Mouse (Mus musculus) midbrain, postnatal 0 days (tissue): Measurements from ENCODE around the gene Fbxl8. TPM values are rescaled to one million over a fixed set of nuclear protein-coding genes. Genes with fewer than 3 reads are reported as not detected.
A peak's percentile ranks its signal among the peaks of the same experiment; 100 is the strongest.

Source experiments
- ATAC-seq: fragments of 200-750 bp; cut with Nextera tagmentation; 2 replicates; pipeline ENCODE4 v1.8.0; 2017; ENCODE audit warnings: moderate number of reproducible peaks, mild to moderate bottlenecking, moderate TSS enrichment, moderate library complexity; ENCODE audit not compliant: low FRiP score
- DNase-seq: peaks from one replicate; pipeline ENCODE4 v3.0.0-alpha.2; 2015; ENCODE audit warnings: low spot score
- H3K27ac ChIP-seq: fragments of 300-500 bp; sonication (generic); 2 replicates; pipeline ENCODE4 v1.5.1; 2014; ENCODE audit warnings: low read depth, mild to moderate bottlenecking, low read length, mixed read lengths
- H3K27me3 ChIP-seq: fragments of 300-500 bp; sonication (generic); 2 replicates; pipeline ENCODE4 v1.6.1; 2014; ENCODE audit warnings: low read length, control low read depth, mixed read lengths; ENCODE audit not compliant: insufficient read depth
- H3K36me3 ChIP-seq: fragments of 300-500 bp; sonication (generic); 2 replicates; pipeline ENCODE4 v1.6.1; 2014; ENCODE audit warnings: low read length, control low read depth, mixed read lengths; ENCODE audit not compliant: insufficient read depth
- H3K4me1 ChIP-seq: fragments of 300-500 bp; sonication (generic); 2 replicates; pipeline ENCODE4 v1.6.1; 2014; ENCODE audit warnings: mild to moderate bottlenecking, control low read depth, antibody characterized with exemption, low read length, mixed read lengths; ENCODE audit not compliant: insufficient read depth
- H3K4me2 ChIP-seq: fragments of 300-500 bp; sonication (generic); 2 replicates; pipeline ENCODE4 v1.6.1; 2014; ENCODE audit warnings: low read depth, mild to moderate bottlenecking, low read length, mixed read lengths; ENCODE audit not compliant: poor library complexity, severe bottlenecking
- H3K4me3 ChIP-seq: fragments of 300-500 bp; sonication (generic); 2 replicates; pipeline ENCODE4 v1.5.1; 2014; ENCODE audit warnings: low read depth, mild to moderate bottlenecking, low read length, moderate library complexity
- H3K9ac ChIP-seq: fragments of 300-500 bp; sonication (generic); replicated peaks from 2 replicates; pipeline ENCODE4 v1.6.1; 2014; ENCODE audit warnings: mild to moderate bottlenecking, low read length, moderate library complexity, mixed read lengths; ENCODE audit not compliant: poor library complexity, severe bottlenecking
- H3K9me3 ChIP-seq: fragments of 300-500 bp; sonication (generic); 2 replicates; pipeline ENCODE4 v1.6.1; 2016; ENCODE audit warnings: low read length, control low read depth
- CTCF ChIP-seq: IDR thresholded peaks from 2 replicates; pipeline ENCODE4 v1.5.1; 2016; ENCODE audit warnings: antibody characterized with exemption, mild to moderate bottlenecking
- WGBS: fragments of 180-500 bp; shearing (Covaris S2); extraction: QIAGEN DNeasy Blood & Tissue Kit; methylation state at CpG from one replicate; pipeline ENCODE4 v1.1.7; 2014; 5-methylcytosine and 5-hydroxymethylcytosine counted together
- polyA plus RNA-seq: library from polyadenylated mRNA; unstranded; fragments of >200 nt; fragmentation: Nextera tagmentation; extraction: Ambion mirVana; gene quantifications from 2 replicates; pipeline ENCODE4 v1.2.1, GENCODE M21; 2015
- total RNA-seq: library from RNA; depleted of rRNA; stranded (reverse); fragments of >200 nt; gene quantifications from 2 replicates; pipeline ENCODE4 v1.2.3, GENCODE M21; 2014

Fbxl8 gene
- total and polyA plus RNA-seq, 2 experiments from 2014 or later: 0.77 to 0.83 TPM

DNA sequence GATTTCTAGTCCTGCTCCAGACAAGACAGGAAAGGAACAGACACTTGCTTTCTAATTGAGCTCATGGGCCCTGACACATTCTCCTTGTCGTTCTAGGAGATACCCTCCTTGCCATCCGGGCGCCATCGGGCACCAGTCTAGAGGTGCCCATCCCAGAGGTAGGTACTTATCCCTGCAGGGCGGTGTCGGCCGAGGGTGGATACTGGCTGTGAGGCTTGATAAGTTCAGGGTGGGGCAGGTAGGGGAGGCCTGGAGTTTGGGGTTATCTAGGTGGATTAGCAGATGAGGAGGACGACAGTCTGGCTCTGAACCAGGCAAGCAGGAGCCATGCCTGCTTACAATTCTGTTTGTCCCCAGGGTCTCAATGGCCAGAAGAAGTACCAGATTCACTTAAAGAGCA lies 35.5 kb downstream of the Fbxl8 start:
- H3K4me2 ChIP-seq: no peak overlapping the region
- H3K27ac ChIP-seq: no peak overlapping the region
- H3K4me1 ChIP-seq: peaks cover 9% of the 10 kb centered on the region; the same call in 1 of the 2 replicates
- TF ChIP-seq CTCF: no peak
- no peaks in the 10 kb centered on the region for H3K9me3 ChIP-seq
- no peak overlapping the region for H3K4me3 ChIP-seq
- over 99% methylated on average over 8 of the region's 8 CpGs for WGBS
- peaks cover 39% of the 10 kb centered on the region for H3K36me3 ChIP-seq
- ATAC-seq (no peak), DNase-seq (no peak)
- no peak overlapping the region for H3K9ac ChIP-seq
- H3K27me3 ChIP-seq: no peaks in the 10 kb centered on the region

DNA sequence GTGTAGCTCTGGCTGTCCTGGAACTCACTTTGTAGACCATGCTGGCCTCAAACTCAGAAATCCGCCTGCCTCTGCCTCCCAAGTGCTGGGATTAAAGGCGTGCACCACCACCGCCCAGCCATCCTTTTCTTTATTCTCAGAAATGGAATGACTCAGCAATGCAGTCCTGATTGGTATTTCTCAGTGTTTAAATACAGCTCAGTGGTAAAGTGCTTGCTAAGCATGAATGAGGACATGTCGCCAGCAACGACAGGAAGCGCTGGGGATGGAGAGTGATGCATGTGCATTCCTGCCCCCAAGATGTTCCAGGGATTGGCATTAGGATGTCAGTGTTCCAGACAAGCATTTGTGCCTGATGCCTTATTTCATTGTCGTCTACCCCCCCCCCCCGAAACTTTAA lies 38.9 kb downstream of the Fbxl8 start:
- Histone ChIP-seq H3K27me3 (no peaks in the 10 kb centered on the region), H3K4me3 (no peak overlapping the region), H3K4me1 (peaks cover 15% of the 10 kb centered on the region; the same call in 1 of the 2 replicates), H3K4me2 (no peak overlapping the region), H3K36me3 (peaks cover 49% of the 10 kb centered on the region), H3K9ac (no peak overlapping the region), H3K27ac (no peak overlapping the region), H3K9me3 (no peaks in the 10 kb centered on the region)
- no peak for TF ChIP-seq CTCF
- ATAC-seq: no peak
- no peak for DNase-seq
- WGBS: 89% methylated on average over 8 of the region's 8 CpGs

DNA sequence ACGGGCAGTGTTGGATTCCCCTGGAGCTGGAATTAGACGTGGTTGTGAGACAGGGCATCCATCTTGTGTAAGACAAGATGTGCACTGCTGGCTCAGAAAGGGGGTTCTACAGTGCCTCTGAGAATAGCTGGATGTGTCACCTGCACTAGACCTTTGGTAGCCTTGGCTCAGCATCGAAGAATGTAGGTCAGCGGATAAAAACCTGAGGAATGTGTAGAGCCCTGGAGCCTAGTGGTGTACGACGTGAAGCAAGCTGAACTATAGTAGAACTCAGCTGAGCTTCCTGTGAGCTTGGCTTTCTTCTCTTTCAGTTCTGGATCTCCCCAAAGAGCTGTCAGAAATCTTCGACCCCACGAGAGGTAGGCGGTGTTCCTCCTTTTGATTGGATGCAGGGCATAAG lies 39.4 kb downstream of the Fbxl8 start:
- Histone ChIP-seq H3K4me3 (no peak overlapping the region), H3K4me1 (peaks cover 10% of the 10 kb centered on the region; the same call in 1 of the 2 replicates), H3K36me3 (peaks cover 52% of the 10 kb centered on the region), H3K9me3 (no peaks in the 10 kb centered on the region), H3K9ac (0 out of 2 replicates have a peak overlapping the region, but pooled peaks have one; percentile 8), H3K4me2 (no peak overlapping the region), H3K27ac (no peak overlapping the region), H3K27me3 (no peaks in the 10 kb centered on the region)
- no peak for TF ChIP-seq CTCF
- 86% methylated on average over 9 of the region's 9 CpGs for WGBS
- DNase-seq: no peak
- no peak for ATAC-seq

DNA sequence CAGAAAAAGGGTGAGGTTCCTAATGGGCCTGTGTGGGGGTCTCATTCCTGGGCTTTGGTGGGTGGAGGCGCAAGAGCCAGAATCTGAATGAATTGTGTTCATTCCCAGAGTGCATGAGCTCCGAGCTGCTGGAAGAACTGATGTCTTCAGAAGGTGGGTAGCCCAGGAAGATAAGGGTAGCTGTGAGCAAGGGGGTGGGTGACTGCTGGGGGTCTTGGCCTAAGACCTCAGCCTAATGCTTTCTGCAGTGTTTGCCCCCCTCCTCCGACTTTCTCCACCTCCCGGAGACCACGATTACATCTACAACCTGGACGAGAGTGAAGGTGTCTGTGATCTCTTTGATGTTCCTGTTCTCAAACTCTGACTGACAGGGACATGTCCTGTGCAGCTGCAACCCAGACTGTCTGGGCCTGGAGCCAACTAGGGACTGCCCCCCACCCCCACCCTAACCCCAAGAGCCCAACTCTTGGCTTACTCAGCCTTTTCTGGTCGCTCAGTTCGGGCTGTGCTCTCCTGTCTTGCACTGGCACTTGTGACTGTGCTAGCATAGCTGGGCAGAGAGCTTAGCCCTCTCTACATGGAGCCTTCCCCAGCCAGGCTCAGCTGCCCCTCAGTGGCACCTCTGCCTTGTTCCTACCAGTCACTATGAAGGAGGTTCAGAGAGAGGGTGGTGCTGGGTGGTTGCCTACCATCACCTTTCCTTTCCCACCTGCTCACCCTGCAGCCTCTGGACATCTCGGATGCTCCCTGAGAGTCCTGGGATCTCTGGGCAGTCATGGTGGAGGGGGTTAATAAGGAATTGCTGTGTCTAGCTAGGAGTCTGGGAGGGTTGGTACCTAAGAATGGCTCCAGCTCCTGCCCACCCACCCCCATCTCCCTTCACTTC lies 40.1 kb downstream of the Fbxl8 start:
- peaks cover 9% of the 10 kb centered on the region; the same call in 1 of the 2 replicates for H3K4me1 ChIP-seq
- H3K4me3 ChIP-seq: no peak overlapping the region
- TF ChIP-seq CTCF: no peak
- 0 out of 2 replicates have a peak overlapping the region, but pooled peaks have one; percentile 8 for H3K9ac ChIP-seq
- no peak for ATAC-seq
- peaks cover 52% of the 10 kb centered on the region for H3K36me3 ChIP-seq
- H3K27me3 ChIP-seq: no peaks in the 10 kb centered on the region
- WGBS: 64% methylated on average over 9 of the region's 9 CpGs
- no peaks in the 10 kb centered on the region for H3K9me3 ChIP-seq
- no peak overlapping the region for H3K4me2 ChIP-seq
- no peak for DNase-seq
- no peak overlapping the region for H3K27ac ChIP-seq

DNA sequence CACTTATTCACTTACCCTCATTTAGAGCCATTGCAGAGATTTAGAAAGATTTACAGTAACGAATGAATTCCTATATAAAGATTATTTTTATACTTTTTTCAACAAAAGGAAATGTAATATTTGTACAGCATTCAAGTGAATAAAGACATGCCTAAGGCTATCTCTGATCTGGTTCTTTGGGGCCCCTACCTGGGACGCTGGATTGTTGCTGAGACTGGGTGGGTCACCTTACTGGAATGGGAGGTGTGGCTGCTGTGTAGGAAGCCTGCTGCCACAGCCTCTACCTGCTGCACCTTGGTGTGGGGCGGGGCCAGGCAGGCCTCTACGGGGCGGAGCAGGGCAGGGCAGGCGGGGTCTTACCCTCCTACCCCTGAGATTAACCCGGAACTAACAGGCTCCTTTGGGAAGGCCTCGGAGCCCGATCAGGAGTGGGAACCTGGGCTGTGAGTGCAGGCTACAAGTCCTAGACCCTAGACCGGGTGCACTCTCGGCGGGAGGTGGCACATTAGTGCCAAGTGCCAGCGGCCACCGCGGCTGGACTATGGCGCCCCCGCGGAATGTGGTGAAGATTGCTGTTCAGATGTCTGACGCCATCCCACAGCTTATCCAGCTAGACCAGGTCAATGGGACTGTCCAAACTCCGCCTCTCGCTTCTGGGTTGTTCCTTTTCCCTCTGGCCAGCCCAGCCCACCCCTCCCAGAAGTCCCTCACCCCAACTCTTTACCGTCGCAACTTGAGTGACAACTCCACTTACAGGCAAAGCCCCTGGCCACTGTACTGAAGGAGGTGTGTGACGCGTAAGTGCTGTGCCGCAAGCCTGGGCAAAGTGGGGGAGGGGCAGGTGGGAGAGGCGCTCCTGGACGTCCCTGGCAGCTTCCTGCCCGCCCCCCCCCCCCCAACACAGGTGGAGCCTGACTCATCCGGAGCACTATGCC lies 41.0 kb downstream of the Fbxl8 start, which contains the start of gene Elmo3:
Gene Elmo3 (plus strand): TSS at position 391 of the 935 bp plus-strand sequence.
- Histone ChIP-seq H3K9me3 (no peaks in the 10 kb centered on the region), H3K36me3 (peaks cover 53% of the 10 kb centered on the region), H3K27me3 (no peaks in the 10 kb centered on the region), H3K9ac (peak within 1 kb of the TSS; percentile 44), H3K27ac (no peak within 1 kb of the TSS), H3K4me2 (peak within 1 kb of the TSS; percentile 47), H3K4me3 (peak within 1 kb of the TSS; percentile 10; the same call in 1 of the 2 replicates), H3K4me1 (peaks cover 9% of the 10 kb centered on the region; the same call in 1 of the 2 replicates)
- TF ChIP-seq CTCF: peak; percentile 28; the same call in 1 of the 2 replicates
- DNase-seq (peak; percentile 55), ATAC-seq (peak; percentile 51)
- WGBS: 9% methylated on average over 30 of the region's 30 CpGs
